Mouse (Mus musculus): ENCODE measurements around the gene Fabp6.

Gene Fabp6

GRCm38 (mm10) chr11:43546678-43547077 lies 54.7 kb downstream of the Fabp6 start:
- in situ Hi-C loops (cut with MboI) = no loop called here

All from mature B cell (primary cell).